Mouse (Mus musculus): ENCODE measurements around the gene Iqcd.

Gene Iqcd

DNA sequence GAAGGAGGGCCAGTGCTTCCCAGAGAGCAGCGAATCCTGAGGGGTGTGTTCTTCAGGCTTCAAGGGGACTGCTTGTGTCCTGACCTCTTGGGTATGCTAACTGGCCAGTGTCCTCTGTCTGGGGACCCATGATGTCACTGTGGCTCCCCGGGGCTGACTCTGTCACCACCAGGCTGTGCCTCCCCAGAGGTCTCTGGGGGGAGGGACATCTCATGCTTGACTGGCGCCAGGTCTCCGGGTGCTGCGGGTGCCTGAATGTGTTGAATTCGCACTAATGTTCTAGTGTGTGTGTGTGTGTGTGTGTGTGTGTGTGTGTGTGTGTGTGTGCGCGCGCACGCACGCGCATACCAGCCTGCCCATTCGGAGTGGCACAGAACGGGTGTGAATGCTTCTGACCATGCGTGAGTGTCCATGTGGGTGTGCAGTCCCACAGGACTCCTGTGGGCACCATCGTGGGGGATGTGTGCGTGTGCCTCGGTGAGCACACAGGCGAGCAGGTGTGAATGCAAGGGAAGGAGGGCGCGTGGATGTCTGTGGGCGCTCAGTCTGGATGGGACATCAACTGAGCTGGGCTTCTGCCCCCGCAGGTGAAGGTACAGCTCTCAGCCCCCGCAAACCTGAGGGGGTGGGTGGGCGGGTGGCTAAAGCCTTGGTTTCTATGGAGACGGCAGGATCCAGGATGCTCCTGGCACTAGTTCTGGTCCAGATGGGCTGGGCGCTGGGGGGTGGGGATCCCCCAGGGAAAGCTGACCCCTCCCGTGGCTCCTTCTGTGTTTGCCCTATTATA lies 64.3 kb downstream of the Iqcd start:
- 0 out of 2 replicates have a peak, but pooled peaks have one; percentile 24 for ATAC-seq (ENCODE audit: insufficient number of reproducible peaks, low FRiP score, low TSS enrichment)

- no peak for ATAC-seq (ENCODE audit: insufficient number of reproducible peaks, low FRiP score, low TSS enrichment)
Observed at GRCm38 (mm10) chr5:120653873-120654272, 65.1 kb downstream of the Iqcd start.

DNA sequence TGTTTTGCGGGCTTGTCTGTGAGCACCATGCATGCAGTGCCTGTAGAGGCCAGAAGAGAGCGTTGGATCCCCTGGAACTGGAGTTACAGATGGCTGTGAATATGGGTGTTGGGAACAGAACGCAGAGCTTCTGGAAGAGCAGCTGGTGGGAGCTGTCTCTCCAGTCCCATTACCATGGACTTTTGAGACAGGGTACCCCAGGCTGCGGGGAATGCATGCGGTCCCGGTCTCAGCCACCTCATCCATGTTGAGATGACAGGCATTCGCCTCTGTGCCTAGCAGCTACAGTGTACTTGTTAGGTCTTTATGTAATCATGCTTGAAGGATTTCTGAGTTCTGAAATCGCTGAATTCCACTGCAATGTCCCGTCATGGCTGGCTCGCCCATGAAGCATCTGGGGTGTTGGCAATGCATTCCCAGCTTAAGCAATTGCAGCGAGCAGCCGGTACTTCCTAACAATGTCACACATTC lies 67.5 kb downstream of the Iqcd start:
- no peak for ATAC-seq (ENCODE audit: insufficient number of reproducible peaks, low FRiP score, low TSS enrichment)

All from cerebellum, adult (tissue).